Mouse (Mus musculus): ENCODE measurements around the gene Clec4b2. TPM values are rescaled to one million over a fixed set of nuclear protein-coding genes. Genes with fewer than 3 reads are reported as not detected.
"Not testable (repeated sequence)": the region's sequence is repeated elsewhere in the genome, so short reads cannot be mapped to it uniquely, and the experiment has no call there.

The Clec4b2 gene
- polyA plus RNA-seq, 1 experiment from 2014 or later: 0.45 TPM

DNA sequence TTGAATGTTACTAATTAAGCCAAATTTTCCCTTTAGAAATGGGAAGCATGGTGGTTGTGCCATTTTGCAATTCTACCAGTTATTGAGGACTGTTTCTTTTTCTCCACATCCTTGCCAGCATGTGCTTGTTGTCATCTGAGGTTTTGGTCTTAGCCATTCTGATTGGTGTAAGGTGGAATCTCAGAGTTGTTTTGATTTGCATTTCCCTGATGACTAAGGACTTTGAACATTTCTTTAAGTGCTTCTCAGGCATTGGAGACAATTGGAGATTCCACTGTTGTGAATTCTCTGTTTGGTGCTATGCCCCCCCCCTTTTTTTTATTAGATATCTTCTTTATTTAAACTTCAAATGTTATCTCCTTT is 35.4 kb downstream of the Clec4b2 start:
- H3K9ac ChIP-seq (ENCODE audit: low read depth, low read length); H3K36me3 ChIP-seq (ENCODE audit: control insufficient read depth, insufficient read depth); H3K9me3 ChIP-seq (replicated peaks; ENCODE audit: control insufficient read depth, low read length); H3K4me1 ChIP-seq (ENCODE audit: control insufficient read depth, low read depth, low read length); H3K4me3 ChIP-seq (ENCODE audit: low read depth, low read length); H3K27me3 ChIP-seq (ENCODE audit: control insufficient read depth, insufficient read depth, low read depth, low read length); H3K4me2 ChIP-seq (ENCODE audit: low read depth, low read length): not testable (repeated sequence)
- ATAC-seq (ENCODE audit: low read depth): peak; percentile 52
- peak overlapping the region; percentile 53; the same call in 1 of the 2 replicates for H3K27ac ChIP-seq (ENCODE audit: low read length)

DNA sequence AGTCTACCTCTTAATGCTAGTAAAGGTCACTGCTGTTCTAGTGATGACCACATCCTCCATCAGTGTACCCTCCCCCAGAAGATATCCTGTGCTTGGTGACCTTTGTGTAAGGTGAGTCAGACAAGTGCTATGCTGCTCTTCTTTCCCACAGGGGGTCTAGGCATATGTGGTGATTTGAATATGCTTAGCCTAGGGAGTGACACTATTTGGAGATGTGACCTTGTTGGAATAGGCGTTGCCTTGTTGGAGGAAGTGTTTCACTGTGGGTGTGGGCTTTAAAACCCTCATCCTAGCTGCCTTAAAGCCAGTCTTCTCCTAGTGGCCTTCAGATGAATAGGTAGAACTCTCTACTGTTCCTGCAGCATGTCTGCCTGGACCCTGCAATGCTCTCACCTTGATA is 39.0 kb downstream of the Clec4b2 start:
- no peak overlapping the region for H3K4me3 ChIP-seq (ENCODE audit: low read depth, low read length)
- WGBS (ENCODE audit: insufficient replicate concordance): 52% methylated on average over 1 of the region's 1 CpGs
- ATAC-seq (ENCODE audit: low read depth): no peak

DNA sequence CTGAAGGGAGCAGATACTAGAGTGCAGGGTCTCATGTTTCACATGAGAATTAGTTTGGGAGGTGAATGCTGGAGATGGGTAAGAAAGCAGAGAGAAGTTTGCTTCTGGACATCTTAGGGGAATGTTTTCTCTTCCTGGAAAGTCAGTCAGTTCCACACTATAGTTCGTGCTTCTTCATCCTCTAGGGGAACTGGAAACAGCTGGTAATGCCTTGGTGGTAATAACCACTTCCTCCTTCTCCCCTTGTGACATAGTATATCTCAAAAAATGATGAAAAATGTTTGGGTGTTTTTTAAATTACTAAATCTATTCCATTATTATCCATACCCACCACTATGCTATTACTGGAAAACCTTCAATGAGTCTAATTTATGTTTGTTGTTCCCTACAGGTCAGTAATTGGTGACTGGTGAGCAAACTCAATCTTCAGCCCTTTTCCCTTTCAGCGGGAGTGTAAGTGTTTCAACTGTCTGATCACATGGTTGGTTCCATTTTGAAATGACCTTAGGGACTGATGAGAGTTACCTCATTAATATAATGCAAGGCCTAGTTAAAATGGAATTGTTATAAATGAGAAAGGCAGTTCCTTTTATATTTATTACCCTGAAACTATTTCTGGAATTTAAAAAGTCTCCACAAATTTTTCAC is 55.0 kb downstream of the Clec4b2 start:
- peak; percentile 46; the same call in 1 of the 2 replicates for ATAC-seq (ENCODE audit: low read depth)

More for the DNA sequence above, 39.0 kb downstream of the Clec4b2 start:
- no peaks in the 10 kb centered on the region for H3K9me3 ChIP-seq (replicated peaks; ENCODE audit: control insufficient read depth, low read length)
- no peaks in the 10 kb centered on the region for H3K27me3 ChIP-seq (ENCODE audit: control insufficient read depth, insufficient read depth, low read depth, low read length)
- H3K4me1 ChIP-seq (ENCODE audit: control insufficient read depth, low read depth, low read length): no peaks in the 10 kb centered on the region; the same call in 1 of the 2 replicates
- no peak overlapping the region for H3K27ac ChIP-seq (ENCODE audit: low read length)
- H3K4me2 ChIP-seq (ENCODE audit: low read depth, low read length): no peak overlapping the region
- no peak overlapping the region for H3K9ac ChIP-seq (ENCODE audit: low read depth, low read length)
- H3K36me3 ChIP-seq (ENCODE audit: control insufficient read depth, insufficient read depth): no peaks in the 10 kb centered on the region

DNA sequence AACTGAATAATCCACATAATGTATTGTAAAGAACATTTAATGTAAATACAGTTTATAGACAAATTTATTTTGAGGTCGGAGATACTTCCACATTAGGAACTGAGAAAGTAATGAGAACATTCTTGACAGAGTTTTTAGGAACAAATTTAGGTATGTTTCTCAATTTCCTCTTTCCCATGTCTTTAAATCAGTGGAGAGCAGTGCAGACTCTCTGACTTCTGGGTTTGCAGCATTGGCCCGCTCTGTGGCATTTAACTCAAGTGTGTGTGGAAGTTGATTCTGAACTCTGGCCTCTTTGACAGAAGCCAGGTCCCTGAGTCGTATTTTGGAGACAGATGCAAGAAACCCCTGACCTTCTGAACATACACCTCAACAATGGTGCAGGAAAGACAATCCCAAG is 57.0 kb downstream of the Clec4b2 start, which contains the start of gene Clec4n:
TSS of gene Clec4n (plus strand) at position 200 of the 400 bp plus-strand sequence.
- ATAC-seq (ENCODE audit: low read depth): no peak
- H3K9me3 ChIP-seq (replicated peaks; ENCODE audit: control insufficient read depth, low read length): no peaks in the 10 kb centered on the region
- no peaks in the 10 kb centered on the region for H3K36me3 ChIP-seq (ENCODE audit: control insufficient read depth, insufficient read depth)
- H3K9ac ChIP-seq (ENCODE audit: low read depth, low read length): no peak within 1 kb of the TSS
- H3K27ac ChIP-seq (ENCODE audit: low read length): no peak within 1 kb of the TSS
- H3K4me2 ChIP-seq (ENCODE audit: low read depth, low read length): no peak within 1 kb of the TSS
- H3K4me3 ChIP-seq (ENCODE audit: low read depth, low read length): no peak within 1 kb of the TSS
- WGBS (ENCODE audit: insufficient replicate concordance): 42% methylated on average over 3 of the region's 3 CpGs
- H3K4me1 ChIP-seq (ENCODE audit: control insufficient read depth, low read depth, low read length): no peaks in the 10 kb centered on the region
- H3K27me3 ChIP-seq (ENCODE audit: control insufficient read depth, insufficient read depth, low read depth, low read length): no peaks in the 10 kb centered on the region

More for the DNA sequence above, 55.0 kb downstream of the Clec4b2 start:
- Histone ChIP-seq H3K4me3 (ENCODE audit: low read depth, low read length) (no peak overlapping the region), H3K27ac (ENCODE audit: low read length) (no peak overlapping the region), H3K4me2 (ENCODE audit: low read depth, low read length) (no peak overlapping the region), H3K27me3 (ENCODE audit: control insufficient read depth, insufficient read depth, low read depth, low read length) (no peaks in the 10 kb centered on the region), H3K36me3 (ENCODE audit: control insufficient read depth, insufficient read depth) (no peaks in the 10 kb centered on the region), H3K9ac (ENCODE audit: low read depth, low read length) (no peak overlapping the region), H3K9me3 (replicated peaks; ENCODE audit: control insufficient read depth, low read length) (no peaks in the 10 kb centered on the region), H3K4me1 (ENCODE audit: control insufficient read depth, low read depth, low read length) (no peaks in the 10 kb centered on the region)
- WGBS (ENCODE audit: insufficient replicate concordance): 19% methylated on average over 2 of the region's 2 CpGs

DNA sequence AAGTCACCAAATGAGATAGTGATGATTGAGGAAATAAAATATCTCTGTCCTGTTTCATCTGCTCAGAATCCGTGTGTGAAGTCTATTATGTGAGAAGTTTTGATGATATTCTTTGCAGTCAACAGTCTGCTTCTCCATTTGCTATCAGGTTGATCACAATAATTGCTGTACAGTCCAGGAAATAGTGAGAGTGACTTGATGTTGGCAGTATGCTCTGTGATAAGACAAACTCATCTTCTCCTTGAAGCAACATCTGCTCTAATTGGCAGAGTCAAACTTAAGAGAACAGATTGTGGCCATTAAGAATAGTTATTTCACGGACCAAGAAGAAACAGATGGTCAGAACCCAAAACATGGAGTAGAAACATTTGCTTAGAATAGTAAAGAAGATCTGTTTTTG is 58.5 kb downstream of the Clec4b2 start:
- no peak overlapping the region for H3K4me2 ChIP-seq (ENCODE audit: low read depth, low read length)
- no peak overlapping the region for H3K9ac ChIP-seq (ENCODE audit: low read depth, low read length)
- H3K9me3 ChIP-seq (replicated peaks; ENCODE audit: control insufficient read depth, low read length): no peaks in the 10 kb centered on the region
- H3K27ac ChIP-seq (ENCODE audit: low read length): no peak overlapping the region
- no peaks in the 10 kb centered on the region for H3K4me1 ChIP-seq (ENCODE audit: control insufficient read depth, low read depth, low read length)
- no peak for ATAC-seq (ENCODE audit: low read depth)
- WGBS (ENCODE audit: insufficient replicate concordance): 32% methylated on average over 2 of the region's 2 CpGs
- H3K36me3 ChIP-seq (ENCODE audit: control insufficient read depth, insufficient read depth): no peaks in the 10 kb centered on the region
- no peaks in the 10 kb centered on the region for H3K27me3 ChIP-seq (ENCODE audit: control insufficient read depth, insufficient read depth, low read depth, low read length)
- no peak overlapping the region for H3K4me3 ChIP-seq (ENCODE audit: low read depth, low read length)

DNA sequence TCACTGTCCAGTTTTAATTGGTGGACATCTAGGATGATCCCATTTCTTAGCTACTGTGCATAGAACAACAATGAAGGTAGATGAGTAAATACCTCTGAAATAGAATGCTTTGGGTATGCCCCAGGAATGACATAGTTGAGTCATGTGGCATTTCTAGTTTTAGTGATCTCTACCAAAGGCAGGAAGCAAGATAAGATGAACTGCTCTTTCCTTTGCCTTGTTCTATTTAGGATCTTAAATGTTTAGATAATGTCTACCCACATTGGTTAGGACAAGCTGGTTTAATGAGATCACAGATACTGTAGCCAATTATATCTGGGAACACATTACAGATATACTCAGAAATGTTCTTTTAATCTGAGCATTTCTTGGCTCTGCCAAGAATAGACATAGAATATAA is 64.9 kb downstream of the Clec4b2 start:
- Histone ChIP-seq H3K4me1 (ENCODE audit: control insufficient read depth, low read depth, low read length) (no peaks in the 10 kb centered on the region), H3K4me3 (ENCODE audit: low read depth, low read length) (no peak overlapping the region), H3K27ac (ENCODE audit: low read length) (no peak overlapping the region), H3K36me3 (ENCODE audit: control insufficient read depth, insufficient read depth) (no peaks in the 10 kb centered on the region), H3K9ac (ENCODE audit: low read depth, low read length) (no peak overlapping the region), H3K27me3 (ENCODE audit: control insufficient read depth, insufficient read depth, low read depth, low read length) (no peaks in the 10 kb centered on the region), H3K9me3 (replicated peaks; ENCODE audit: control insufficient read depth, low read length) (no peaks in the 10 kb centered on the region), H3K4me2 (ENCODE audit: low read depth, low read length) (no peak overlapping the region)
- no peak for ATAC-seq (ENCODE audit: low read depth)

DNA sequence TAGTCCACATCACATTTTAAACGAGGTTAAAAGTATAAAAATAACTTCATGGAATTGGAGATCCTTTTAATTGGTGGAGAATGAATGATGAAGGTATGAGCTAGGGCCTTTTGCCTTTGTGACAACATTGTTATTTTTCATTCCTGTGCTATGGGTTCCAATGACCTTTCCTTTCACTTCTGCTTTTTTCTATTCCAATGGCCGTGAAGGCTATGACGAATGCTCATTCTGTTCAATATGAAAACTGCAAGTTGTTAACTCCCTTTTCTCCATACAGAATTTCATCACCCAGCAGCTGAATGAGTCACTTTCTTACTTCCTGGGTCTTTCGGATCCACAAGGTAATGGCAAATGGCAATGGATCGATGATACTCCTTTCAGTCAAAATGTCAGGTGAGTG is 71.5 kb downstream of the Clec4b2 start:
- Histone ChIP-seq H3K9me3 (replicated peaks; ENCODE audit: control insufficient read depth, low read length) (no peaks in the 10 kb centered on the region), H3K9ac (ENCODE audit: low read depth, low read length) (no peak overlapping the region), H3K27ac (ENCODE audit: low read length) (no peak overlapping the region), H3K4me2 (ENCODE audit: low read depth, low read length) (no peak overlapping the region), H3K4me1 (ENCODE audit: control insufficient read depth, low read depth, low read length) (no peaks in the 10 kb centered on the region), H3K27me3 (ENCODE audit: control insufficient read depth, insufficient read depth, low read depth, low read length) (no peaks in the 10 kb centered on the region), H3K4me3 (ENCODE audit: low read depth, low read length) (no peak overlapping the region), H3K36me3 (ENCODE audit: control insufficient read depth, insufficient read depth) (no peaks in the 10 kb centered on the region)
- 58% methylated on average over 5 of the region's 5 CpGs for WGBS (ENCODE audit: insufficient replicate concordance)
- no peak for ATAC-seq (ENCODE audit: low read depth)

DNA sequence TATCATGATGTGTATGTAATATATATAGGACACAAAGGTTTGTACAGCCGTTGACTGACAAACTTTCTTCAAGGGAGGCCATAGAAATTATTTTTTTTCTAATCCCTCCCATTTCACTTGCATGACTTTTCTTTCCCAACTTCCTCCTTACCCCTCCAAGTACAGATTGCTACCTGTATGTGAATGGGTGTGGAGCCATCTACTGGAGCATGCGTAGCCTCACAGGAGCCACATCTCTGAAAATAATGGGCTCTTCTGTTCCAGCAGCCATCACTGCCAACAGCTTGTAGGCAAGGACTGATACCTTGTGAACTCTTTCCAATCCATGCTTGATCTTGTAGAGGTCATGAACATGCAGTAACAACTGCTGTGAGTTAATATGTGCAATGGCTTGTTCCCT is 76.2 kb downstream of the Clec4b2 start:
- H3K4me2 ChIP-seq (ENCODE audit: low read depth, low read length); H3K4me3 ChIP-seq (ENCODE audit: low read depth, low read length); H3K4me1 ChIP-seq (ENCODE audit: control insufficient read depth, low read depth, low read length); H3K36me3 ChIP-seq (ENCODE audit: control insufficient read depth, insufficient read depth); H3K27me3 ChIP-seq (ENCODE audit: control insufficient read depth, insufficient read depth, low read depth, low read length); H3K27ac ChIP-seq (ENCODE audit: low read length); ATAC-seq (ENCODE audit: low read depth); H3K9me3 ChIP-seq (replicated peaks; ENCODE audit: control insufficient read depth, low read length); H3K9ac ChIP-seq (ENCODE audit: low read depth, low read length): not testable (repeated sequence)
- 52% methylated on average over 2 of the region's 2 CpGs for WGBS (ENCODE audit: insufficient replicate concordance)

DNA sequence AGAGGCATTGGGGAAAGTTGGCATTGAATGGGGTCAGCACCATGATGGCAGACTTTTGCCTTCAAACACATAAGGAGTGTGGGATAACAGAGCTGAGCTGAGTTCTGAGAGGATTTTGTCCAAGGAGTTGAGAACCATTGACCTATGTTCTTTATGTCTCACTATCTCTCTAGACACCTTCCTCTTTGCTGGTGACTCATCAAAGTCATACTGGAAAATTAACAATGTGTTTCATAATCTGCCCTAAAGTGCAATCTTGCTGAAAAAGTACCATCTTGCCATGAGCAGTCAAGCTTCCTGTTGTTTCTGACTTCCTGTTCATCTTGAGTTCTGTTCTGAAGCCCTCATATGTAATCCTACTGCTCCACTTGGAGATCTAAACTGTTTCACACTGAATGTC is 80.0 kb downstream of the Clec4b2 start:
- H3K9ac ChIP-seq (ENCODE audit: low read depth, low read length): no peak overlapping the region
- no peaks in the 10 kb centered on the region for H3K27me3 ChIP-seq (ENCODE audit: control insufficient read depth, insufficient read depth, low read depth, low read length)
- peak; percentile 42 for ATAC-seq (ENCODE audit: low read depth)
- H3K4me1 ChIP-seq (ENCODE audit: control insufficient read depth, low read depth, low read length): no peaks in the 10 kb centered on the region
- H3K9me3 ChIP-seq (replicated peaks; ENCODE audit: control insufficient read depth, low read length): no peaks in the 10 kb centered on the region
- no peaks in the 10 kb centered on the region for H3K36me3 ChIP-seq (ENCODE audit: control insufficient read depth, insufficient read depth)
- no peak overlapping the region for H3K4me2 ChIP-seq (ENCODE audit: low read depth, low read length)
- H3K27ac ChIP-seq (ENCODE audit: low read length): no peak overlapping the region
- no peak overlapping the region for H3K4me3 ChIP-seq (ENCODE audit: low read depth, low read length)

All from liver, embryonic 16.5 days (tissue).